Mouse (Mus musculus) neural tube, embryonic 14.5 days (tissue): ENCODE data around the gene Mvk. TPM values are rescaled to one million over a fixed set of nuclear protein-coding genes. Genes with fewer than 3 reads are reported as not detected.

Experiments used
- ATAC-seq: fragments of 200-750 bp; cut with Nextera tagmentation; 2 replicates; pipeline ENCODE4 v1.8.0; 2017; ENCODE audit warnings: low read depth, mild to moderate bottlenecking, moderate TSS enrichment, moderate library complexity
- H3K27ac ChIP-seq: fragments of 300-500 bp; sonication (generic); 2 replicates; pipeline ENCODE4 v1.5.1; 2014; ENCODE audit warnings: low read depth, mild to moderate bottlenecking, control low read depth, low read length, moderate library complexity, mixed read lengths
- H3K27me3 ChIP-seq: fragments of 300-500 bp; sonication (generic); 2 replicates; pipeline ENCODE4 v1.6.1; 2014; ENCODE audit warnings: low read length; ENCODE audit not compliant: control insufficient read depth, insufficient read depth
- H3K36me3 ChIP-seq: fragments of 300-500 bp; sonication (generic); 2 replicates; pipeline ENCODE4 v1.6.1; 2014; ENCODE audit warnings: low read length, mixed read lengths; ENCODE audit not compliant: control insufficient read depth, insufficient read depth
- H3K4me1 ChIP-seq: fragments of 300-500 bp; sonication (generic); 2 replicates; pipeline ENCODE4 v1.6.1; 2014; ENCODE audit warnings: low read length; ENCODE audit not compliant: control insufficient read depth, insufficient read depth
- H3K4me2 ChIP-seq: fragments of 300-500 bp; sonication (generic); 2 replicates; pipeline ENCODE4 v1.6.1; 2014; ENCODE audit warnings: mild to moderate bottlenecking, low read depth, low read length, control low read depth
- H3K4me3 ChIP-seq: fragments of 300-500 bp; sonication (generic); 2 replicates; pipeline ENCODE4 v1.5.1; 2014; ENCODE audit warnings: low read depth, low read length, control low read depth, mixed read lengths
- H3K9ac ChIP-seq: fragments of 300-500 bp; sonication (generic); replicated peaks from 2 replicates; pipeline ENCODE4 v1.6.1; 2014; ENCODE audit warnings: low read depth, mild to moderate bottlenecking, control low read depth, low read length, mixed read lengths
- H3K9me3 ChIP-seq: fragments of 300-500 bp; sonication (generic); 2 replicates; pipeline ENCODE4 v1.6.1; 2016; ENCODE audit warnings: low read length; ENCODE audit not compliant: control insufficient read depth
- WGBS: fragments of 180-500 bp; shearing (Covaris S2); extraction: QIAGEN DNeasy Blood & Tissue Kit; methylation state at CpG from one replicate; pipeline ENCODE4 v1.1.7; 2014; 5-methylcytosine and 5-hydroxymethylcytosine counted together
- polyA plus RNA-seq: library from polyadenylated mRNA; unstranded; fragments of >200 nt; fragmentation: Nextera tagmentation; extraction: Ambion mirVana; gene quantifications from 2 replicates; pipeline ENCODE4 v1.2.1, GENCODE M21; 2014

The Mvk gene
- polyA plus RNA-seq, 1 experiment from 2014 or later, result 78.7 TPM

- H3K9me3 ChIP-seq, result no peaks in the 10 kb centered on the region
- no peak overlapping the region for H3K4me2 ChIP-seq
- no peak overlapping the region for H3K9ac ChIP-seq
- no peaks in the 10 kb centered on the region for H3K27me3 ChIP-seq
- no peak for ATAC-seq
- H3K4me1 ChIP-seq, result no peaks in the 10 kb centered on the region
- H3K4me3 ChIP-seq, result no peak overlapping the region
- WGBS, result 87% methylated on average over 8 of the region's 8 CpGs
- no peak overlapping the region for H3K27ac ChIP-seq
- peaks cover 73% of the 10 kb centered on the region for H3K36me3 ChIP-seq
Measured at GRCm38 (mm10) chr5:114416855-114417254, 27.2 kb upstream of the Mvk start.

GRCm38 (mm10) chr5:114418541-114418940 lies 25.5 kb upstream of the Mvk start:
- H3K4me1 ChIP-seq, result no peaks in the 10 kb centered on the region
- H3K4me2 ChIP-seq, result no peak overlapping the region
- no peak overlapping the region for H3K27ac ChIP-seq
- ATAC-seq, result no peak; the same call in 1 of the 2 replicates
- H3K36me3 ChIP-seq, result peaks cover 56% of the 10 kb centered on the region
- no peak overlapping the region for H3K9ac ChIP-seq
- no peaks in the 10 kb centered on the region for H3K9me3 ChIP-seq
- 87% methylated on average over 8 of the region's 8 CpGs for WGBS
- no peak overlapping the region for H3K4me3 ChIP-seq
- H3K27me3 ChIP-seq, result no peaks in the 10 kb centered on the region

GRCm38 (mm10) chr5:114421561-114422298 lies 22.3 kb upstream of the Mvk start:
- Histone ChIP-seq H3K27ac (no peak overlapping the region), H3K9ac (no peak overlapping the region), H3K9me3 (no peaks in the 10 kb centered on the region), H3K4me2 (no peak overlapping the region), H3K4me1 (no peaks in the 10 kb centered on the region), H3K27me3 (no peaks in the 10 kb centered on the region), H3K36me3 (peaks cover 39% of the 10 kb centered on the region), H3K4me3 (no peak overlapping the region)
- WGBS, result 80% methylated on average over 11 of the region's 11 CpGs
- ATAC-seq, result no peak

- H3K27me3 ChIP-seq, result no peaks in the 10 kb centered on the region
- no peak overlapping the region for H3K27ac ChIP-seq
- no peak overlapping the region for H3K4me3 ChIP-seq
- no peak overlapping the region for H3K4me2 ChIP-seq
- ATAC-seq, result no peak
- no peaks in the 10 kb centered on the region for H3K4me1 ChIP-seq
- H3K9ac ChIP-seq, result no peak overlapping the region
- no peaks in the 10 kb centered on the region for H3K9me3 ChIP-seq
- WGBS, result 37% methylated on average over 5 of the region's 5 CpGs
- peaks cover 30% of the 10 kb centered on the region for H3K36me3 ChIP-seq
Measured at GRCm38 (mm10) chr5:114422591-114422990, 21.5 kb upstream of the Mvk start.

GRCm38 (mm10) chr5:114423961-114424360 lies 20.1 kb upstream of the Mvk start:
- no peaks in the 10 kb centered on the region for H3K27me3 ChIP-seq
- no peak overlapping the region for H3K4me3 ChIP-seq
- ATAC-seq, result no peak
- WGBS, result 58% methylated on average over 5 of the region's 5 CpGs
- H3K9me3 ChIP-seq, result no peaks in the 10 kb centered on the region
- no peak overlapping the region for H3K27ac ChIP-seq
- no peak overlapping the region for H3K9ac ChIP-seq
- H3K36me3 ChIP-seq, result peaks cover 19% of the 10 kb centered on the region
- 0 out of 2 replicates have a peak, but pooled peaks cover 3% of the 10 kb centered on the region for H3K4me1 ChIP-seq
- H3K4me2 ChIP-seq, result no peak overlapping the region

GRCm38 (mm10) chr5:114426732-114427131 lies 17.3 kb upstream of the Mvk start:
- H3K4me3 ChIP-seq, result no peak overlapping the region
- no peak overlapping the region; the same call in 1 of the 2 replicates for H3K27ac ChIP-seq
- no peak for ATAC-seq
- WGBS, result 59% methylated on average over 6 of the region's 6 CpGs
- H3K4me1 ChIP-seq, result 0 out of 2 replicates have a peak, but pooled peaks cover 10% of the 10 kb centered on the region
- no peak overlapping the region for H3K9ac ChIP-seq
- no peaks in the 10 kb centered on the region for H3K9me3 ChIP-seq
- H3K27me3 ChIP-seq, result no peaks in the 10 kb centered on the region
- H3K4me2 ChIP-seq, result no peak overlapping the region
- H3K36me3 ChIP-seq, result no peaks in the 10 kb centered on the region

- Histone ChIP-seq H3K27me3 (no peaks in the 10 kb centered on the region), H3K27ac (no peak overlapping the region; the same call in 1 of the 2 replicates), H3K4me3 (no peak overlapping the region), H3K4me1 (0 out of 2 replicates have a peak, but pooled peaks cover 10% of the 10 kb centered on the region), H3K9me3 (no peaks in the 10 kb centered on the region), H3K9ac (no peak overlapping the region), H3K36me3 (no peaks in the 10 kb centered on the region), H3K4me2 (no peak overlapping the region)
- 27% methylated on average over 18 of the region's 18 CpGs for WGBS
- ATAC-seq, result peak; percentile 41; the same call in 1 of the 2 replicates
Measured at GRCm38 (mm10) chr5:114428621-114429020, 15.4 kb upstream of the Mvk start.

- H3K27ac ChIP-seq, result no peak overlapping the region
- 0 out of 2 replicates have a peak, but pooled peaks cover 10% of the 10 kb centered on the region for H3K4me1 ChIP-seq
- H3K4me3 ChIP-seq, result no peak overlapping the region
- H3K9me3 ChIP-seq, result no peaks in the 10 kb centered on the region
- 88% methylated on average over 7 of the region's 7 CpGs for WGBS
- no peak overlapping the region for H3K4me2 ChIP-seq
- H3K36me3 ChIP-seq, result no peaks in the 10 kb centered on the region
- no peaks in the 10 kb centered on the region for H3K27me3 ChIP-seq
- no peak overlapping the region for H3K9ac ChIP-seq
- ATAC-seq, result no peak
Measured at GRCm38 (mm10) chr5:114429781-114430180, 14.3 kb upstream of the Mvk start.

GRCm38 (mm10) chr5:114434359-114434758 lies 9.7 kb upstream of the Mvk start:
- Histone ChIP-seq H3K27me3 (no peaks in the 10 kb centered on the region), H3K4me2 (no peak overlapping the region), H3K9me3 (no peaks in the 10 kb centered on the region), H3K27ac (no peak overlapping the region), H3K4me3 (no peak overlapping the region), H3K36me3 (peaks cover 3% of the 10 kb centered on the region; the same call in 1 of the 2 replicates), H3K9ac (no peak overlapping the region), H3K4me1 (0 out of 2 replicates have a peak, but pooled peaks cover 5% of the 10 kb centered on the region)
- no peak for ATAC-seq
- WGBS, result 92% methylated on average over 8 of the region's 8 CpGs
